Mouse (Mus musculus) ES-Bruce4 (cell line): ENCODE results near the gene Zbtb34. TPM values are rescaled to one million over a fixed set of nuclear protein-coding genes. Genes with fewer than 3 reads are reported as not detected.

ENCODE experiments used
- H3K27ac ChIP-seq: 2 replicates; pipeline ENCODE4 v1.5.1; 2012; ENCODE audit warnings: low read length, inconsistent platforms; ENCODE audit not compliant: insufficient read depth
- H3K27me3 ChIP-seq: 2 replicates; pipeline ENCODE4 v1.6.1; 2012; ENCODE audit warnings: mild to moderate bottlenecking, low read length, inconsistent platforms; ENCODE audit not compliant: control insufficient read depth, poor library complexity, insufficient read depth, severe bottlenecking
- H3K36me3 ChIP-seq: 2 replicates; pipeline ENCODE4 v1.6.1; 2012; ENCODE audit warnings: inconsistent platforms, mild to moderate bottlenecking, low read length, moderate library complexity; ENCODE audit not compliant: control insufficient read depth, poor library complexity, insufficient read depth, severe bottlenecking
- H3K4me1 ChIP-seq: one replicate; pipeline ENCODE4 v1.8.1; 2011; ENCODE audit warnings: low read length; ENCODE audit not compliant: control insufficient read depth, insufficient read depth
- H3K4me3 ChIP-seq: 2 replicates; pipeline ENCODE4 v1.5.1; 2011; ENCODE audit warnings: low read depth, mild to moderate bottlenecking, low read length
- H3K9ac ChIP-seq: 2 replicates; pipeline ENCODE4 v1.6.1; 2012; ENCODE audit warnings: low read depth, mild to moderate bottlenecking, inconsistent platforms; ENCODE audit not compliant: poor library complexity, severe bottlenecking
- H3K9me3 ChIP-seq: replicated peaks from 2 replicates; pipeline ENCODE4 v1.6.1; 2012; ENCODE audit warnings: mild to moderate bottlenecking, low read length, inconsistent platforms; ENCODE audit not compliant: control insufficient read depth, poor library complexity, insufficient read depth, severe bottlenecking
- CTCF ChIP-seq: IDR thresholded peaks from one replicate; pipeline ENCODE4 v1.8.1; 2011; ENCODE audit warnings: low read depth, low read length
- EP300 ChIP-seq: IDR thresholded peaks from 2 replicates; pipeline ENCODE4 v1.6.1; 2011; ENCODE audit warnings: low read depth, low read length; ENCODE audit not compliant: insufficient read depth
- POLR2A ChIP-seq: IDR thresholded peaks from one replicate; pipeline ENCODE4 v1.8.1; 2011; ENCODE audit warnings: low read length; ENCODE audit not compliant: insufficient read depth
- polyA plus RNA-seq: library from polyadenylated mRNA; stranded (reverse); fragments of >200 nt; gene quantifications from 2 replicates; pipeline ENCODE4 v1.2.4, GENCODE M21; 2011; ENCODE audit warnings: low read depth; ENCODE audit not compliant: missing spikeins, insufficient read depth, insufficient read length

Gene Zbtb34
- polyA plus RNA-seq, 1 experiment = 21.4 TPM

DNA sequence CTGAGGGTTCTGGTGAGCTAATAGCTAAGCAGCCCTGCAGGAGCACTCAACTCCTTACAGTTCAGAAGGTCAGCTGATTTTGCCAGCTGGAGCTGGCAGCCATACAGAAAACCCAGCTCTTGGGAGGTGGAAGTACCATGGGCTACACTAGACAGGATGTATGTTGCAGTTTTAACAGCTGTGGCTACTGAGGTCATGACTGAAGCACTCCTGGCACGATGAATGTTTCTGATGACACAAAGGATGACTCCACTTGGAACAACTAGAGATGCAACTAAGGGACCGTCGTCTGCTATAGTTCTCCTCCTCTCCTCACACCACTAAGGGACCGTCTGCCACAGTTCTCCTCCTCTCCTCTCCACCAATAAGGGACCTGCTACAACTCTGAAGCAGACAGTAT, 34.8 kb upstream of the Zbtb34 start:
- no peak for TF ChIP-seq POLR2A
- no peak for TF ChIP-seq EP300

DNA sequence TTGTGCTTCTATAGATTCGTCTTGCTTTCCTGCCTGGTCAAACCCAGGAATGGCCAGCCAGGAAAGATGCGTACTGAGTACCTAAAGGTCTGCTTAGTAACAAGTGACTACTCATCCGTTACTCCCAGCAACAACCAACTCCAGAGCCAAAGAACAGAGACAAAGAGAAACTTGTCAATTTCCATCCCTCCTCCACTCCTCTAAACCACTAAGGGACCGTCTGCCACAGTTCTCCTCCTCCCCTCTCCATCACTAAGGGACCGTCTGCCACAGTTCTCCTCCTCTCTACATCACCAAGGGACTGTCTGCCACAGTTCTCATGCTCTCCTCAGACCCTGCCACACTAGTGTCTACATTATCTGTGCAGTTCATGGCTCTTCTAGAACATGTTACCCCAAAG, 34.1 kb upstream of the Zbtb34 start:
- TF ChIP-seq EP300 = no peak
- no peak for TF ChIP-seq CTCF
- TF ChIP-seq POLR2A = no peak
- H3K9ac ChIP-seq = 0 out of 2 replicates have a peak overlapping the region, but pooled peaks have one; percentile 39
- no peaks in the 10 kb centered on the region for H3K9me3 ChIP-seq
- peaks cover 8% of the 10 kb centered on the region for H3K4me1 ChIP-seq
- H3K27me3 ChIP-seq = no peaks in the 10 kb centered on the region
- peak overlapping the region; percentile 23; the same call in 1 of the 2 replicates for H3K27ac ChIP-seq
- no peak overlapping the region for H3K4me3 ChIP-seq
- H3K36me3 ChIP-seq = peaks cover 18% of the 10 kb centered on the region

More for the DNA sequence above, 34.8 kb upstream of the Zbtb34 start:
- Histone ChIP-seq H3K27me3 (no peaks in the 10 kb centered on the region), H3K4me1 (peaks cover 6% of the 10 kb centered on the region), H3K9ac (peak overlapping the region; percentile 39; the same call in 1 of the 2 replicates), H3K27ac (peak overlapping the region; percentile 23; the same call in 1 of the 2 replicates), H3K4me3 (no peak overlapping the region), H3K9me3 (no peaks in the 10 kb centered on the region), H3K36me3 (peaks cover 15% of the 10 kb centered on the region)

DNA sequence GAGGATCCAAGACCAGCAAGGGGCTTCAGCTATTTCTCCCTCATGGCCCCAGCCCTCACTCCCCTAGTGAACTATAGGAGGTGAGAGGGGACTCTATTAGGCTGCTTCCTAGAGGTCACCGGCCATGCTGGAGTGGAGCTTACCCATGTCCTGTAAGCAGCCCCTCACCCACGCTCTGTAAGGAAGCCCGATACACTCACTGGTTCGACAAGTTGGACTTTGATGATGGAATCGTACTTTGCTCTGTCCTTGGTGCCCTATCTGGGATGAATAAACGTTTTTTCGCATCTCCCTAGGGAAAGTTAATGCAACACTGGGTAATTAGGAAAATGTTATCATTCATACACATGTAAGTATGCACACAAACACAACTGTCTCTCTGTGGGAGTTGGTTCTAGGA, 30.9 kb upstream of the Zbtb34 start:
- H3K9ac ChIP-seq = no peak overlapping the region
- H3K36me3 ChIP-seq = peaks cover 25% of the 10 kb centered on the region
- no peaks in the 10 kb centered on the region for H3K27me3 ChIP-seq
- TF ChIP-seq EP300 = no peak
- no peak for TF ChIP-seq POLR2A
- TF ChIP-seq CTCF = no peak
- no peak overlapping the region for H3K4me3 ChIP-seq
- H3K27ac ChIP-seq = peak overlapping the region; percentile 96
- H3K4me1 ChIP-seq = peaks cover 11% of the 10 kb centered on the region
- no peaks in the 10 kb centered on the region for H3K9me3 ChIP-seq

DNA sequence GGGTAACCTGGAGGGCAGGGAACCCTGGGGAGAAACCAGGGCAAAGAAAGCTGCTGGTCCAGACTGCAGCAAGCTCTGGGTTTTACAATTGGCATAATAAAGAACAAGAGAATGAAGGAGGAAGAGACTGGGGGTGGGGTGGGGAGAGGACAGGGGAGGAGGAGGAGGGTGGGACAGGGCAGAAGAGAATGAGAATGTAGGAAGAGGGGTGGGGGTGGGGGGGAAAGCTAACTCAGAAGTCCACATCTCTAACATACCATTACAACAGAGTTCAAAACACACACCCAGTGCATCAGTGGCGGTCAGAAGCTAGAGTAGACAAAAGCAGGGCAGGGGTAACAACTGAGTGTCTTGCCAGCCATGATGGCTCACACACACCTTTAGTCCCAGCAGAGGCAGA, 29.9 kb upstream of the Zbtb34 start:
- peak overlapping the region; percentile 97 for H3K27ac ChIP-seq

DNA sequence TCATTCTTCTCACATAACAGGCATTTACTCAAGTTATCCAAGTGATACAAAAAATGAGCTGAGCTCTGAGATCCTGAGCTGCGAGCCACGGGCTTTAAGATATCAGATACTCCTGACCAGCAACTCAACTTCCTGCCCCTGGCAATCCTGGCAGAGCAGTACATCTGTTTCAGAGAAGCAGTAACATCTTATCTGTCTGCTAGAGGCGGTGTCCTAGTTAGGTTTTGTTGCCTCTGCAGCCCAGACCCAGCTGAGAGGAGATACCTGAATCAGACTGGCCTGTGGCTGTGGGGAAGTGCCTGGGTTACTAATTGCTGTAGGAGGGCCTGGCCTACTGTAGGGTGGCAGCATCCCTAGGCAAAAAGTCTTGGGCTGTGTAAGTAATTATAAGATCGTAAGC, 28.5 kb upstream of the Zbtb34 start:
- Histone ChIP-seq H3K4me3 (no peak overlapping the region), H3K9me3 (no peaks in the 10 kb centered on the region), H3K27me3 (no peaks in the 10 kb centered on the region), H3K36me3 (peaks cover 29% of the 10 kb centered on the region), H3K27ac (peak overlapping the region; percentile 97), H3K9ac (no peak overlapping the region), H3K4me1 (peaks cover 8% of the 10 kb centered on the region)
- no peak for TF ChIP-seq POLR2A
- no peak for TF ChIP-seq EP300
- TF ChIP-seq CTCF = no peak

More for the DNA sequence above, 29.9 kb upstream of the Zbtb34 start:
- Histone ChIP-seq H3K9me3 (no peaks in the 10 kb centered on the region), H3K36me3 (peaks cover 29% of the 10 kb centered on the region), H3K27me3 (no peaks in the 10 kb centered on the region), H3K4me3 (no peak overlapping the region), H3K9ac (peak overlapping the region; percentile 29; the same call in 1 of the 2 replicates), H3K4me1 (peaks cover 9% of the 10 kb centered on the region)
- no peak for TF ChIP-seq EP300
- no peak for TF ChIP-seq CTCF
- TF ChIP-seq POLR2A = no peak

DNA sequence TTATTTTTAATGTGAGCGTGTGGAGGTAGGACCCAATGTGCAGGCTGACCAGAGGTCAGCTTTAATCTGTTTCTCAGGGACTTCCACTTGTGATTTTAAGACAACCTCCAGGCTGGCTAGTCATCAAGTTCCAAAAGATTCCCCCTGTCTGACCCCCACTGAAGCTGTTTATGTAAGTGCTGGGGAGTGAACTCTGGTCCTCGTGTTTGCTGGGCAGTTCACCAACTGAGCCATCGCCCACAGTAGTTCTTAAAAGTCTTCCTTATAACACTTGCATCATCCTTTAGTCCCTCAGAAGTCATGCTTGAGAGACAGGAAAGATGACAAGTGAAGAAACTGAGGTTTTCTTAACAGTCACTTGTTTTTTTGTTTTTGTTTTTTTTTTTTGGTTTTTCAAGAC, 25.6 kb upstream of the Zbtb34 start:
- Histone ChIP-seq H3K27me3 (no peaks in the 10 kb centered on the region), H3K4me3 (no peak overlapping the region), H3K4me1 (peaks cover 8% of the 10 kb centered on the region), H3K9me3 (no peaks in the 10 kb centered on the region), H3K36me3 (peaks cover 47% of the 10 kb centered on the region), H3K9ac (no peak overlapping the region), H3K27ac (no peak overlapping the region)
- TF ChIP-seq POLR2A (no peak), CTCF (no peak), EP300 (no peak)
